Mouse (Mus musculus): ENCODE results near the gene Anxa5.

DNA sequence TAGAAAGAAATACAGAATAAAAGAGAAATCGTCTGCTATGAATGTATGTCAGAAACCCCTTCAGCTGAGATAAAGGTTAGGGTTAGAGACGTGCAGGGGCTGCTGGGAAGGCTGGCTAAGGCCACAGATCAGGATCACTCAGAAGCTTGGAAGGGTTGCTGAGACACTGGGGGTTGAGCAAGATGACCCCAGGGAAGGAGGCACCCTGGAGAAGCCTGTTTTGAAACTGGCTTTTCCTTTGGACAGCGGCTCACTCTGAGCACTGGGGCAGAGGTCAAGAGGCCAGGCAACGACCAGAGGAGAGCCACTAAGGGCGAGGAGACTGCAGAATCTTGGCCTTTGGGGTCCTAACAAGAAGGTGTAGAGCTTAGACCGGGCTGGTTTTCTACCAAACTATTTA lies 10.5 kb upstream of the Anxa5 start:
- no peak for TF ChIP-seq HCFC1 (IDR thresholded peaks at IDR 0.05; ENCODE audit: borderline replicate concordance, insufficient read depth, low read length)
- no peak for TF ChIP-seq ZNF384 (IDR thresholded peaks at IDR 0.05; ENCODE audit: low read depth, low read length)
- no peak for TF ChIP-seq MAFK (IDR thresholded peaks at IDR 0.05; ENCODE audit: insufficient read depth, low read depth, low read length)
- no peak for TF ChIP-seq CHD2 (IDR thresholded peaks at IDR 0.05; ENCODE audit: low read depth, low read length)
- no peak for TF ChIP-seq ZC3H11A (IDR thresholded peaks at IDR 0.05; ENCODE audit: borderline replicate concordance, low read depth, low read length)

Measured in ES-E14 (cell line).